Comparison of ENCODE assay signal across 8 mouse cellular contexts in the genomic region with DNA sequence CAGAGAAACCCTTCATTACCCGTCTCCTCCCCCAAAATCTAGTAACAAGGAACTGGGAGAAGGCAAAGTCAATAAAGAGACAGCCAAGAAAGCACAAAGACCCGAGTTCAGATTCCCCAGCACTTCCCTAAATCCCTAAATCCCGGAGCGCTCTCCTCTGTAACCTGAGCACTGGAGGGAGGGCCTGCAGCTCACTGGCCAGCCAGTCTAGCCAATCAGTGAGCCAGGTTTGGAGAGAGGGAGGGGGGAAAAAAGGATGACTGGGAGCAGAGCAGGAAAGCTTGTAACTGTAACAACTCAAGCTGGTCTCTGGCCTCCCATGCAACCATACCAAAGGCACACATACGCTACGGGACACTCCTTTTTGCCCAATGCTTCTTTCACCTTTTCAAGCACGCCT. TPM values are rescaled to one million over a fixed set of nuclear protein-coding genes. Genes with fewer than 3 reads are reported as not detected.
DNase-seq lines count a peak whose midpoint lies in the region; ATAC-seq lines count a peak whose summit lies in the region.

No protein-coding gene starts in this region.

- H3K4me1 ChIP-seq in forebrain, embryonic 14.5 days (ENCODE audit: control insufficient read depth, insufficient read depth, low read length) = peaks cover 2% of the 10 kb centered on the region; the same call in 1 of the 2 replicates
- H3K4me1 ChIP-seq in forebrain, embryonic 12.5 days = peaks cover 15% of the 10 kb centered on the region
- peaks cover 9% of the 10 kb centered on the region; the same call in 1 of the 2 replicates for H3K4me1 ChIP-seq in embryonic facial prominence, embryonic 12.5 days

- DNase-seq in forebrain, embryonic 14.5 days (ENCODE audit: low spot score) = peak; percentile 12
- peak; percentile 45 for DNase-seq in lung, postnatal 10 days
- no peak for DNase-seq in lung, postnatal 14 days
- peak; percentile 39 for DNase-seq in retina, postnatal 1 day
- DNase-seq in cerebellum, postnatal 14 days = no peak

- H3K4me2 ChIP-seq in forebrain, embryonic 14.5 days (ENCODE audit: low read length) = no peak overlapping the region
- no peak overlapping the region for H3K4me2 ChIP-seq in forebrain, embryonic 12.5 days
- H3K4me2 ChIP-seq in embryonic facial prominence, embryonic 12.5 days (replicated peaks) = 0 out of 2 replicates have a peak overlapping the region, but pooled peaks have one; percentile 15

- 63% methylated on average over 7 of the region's 7 CpGs for WGBS in forebrain, embryonic 14.5 days
- 74% methylated on average over 7 of the region's 7 CpGs for WGBS in forebrain, embryonic 12.5 days
- 52% methylated on average over 7 of the region's 7 CpGs for WGBS in embryonic facial prominence, embryonic 12.5 days

- no peak for ATAC-seq in forebrain, embryonic 14.5 days
- no peak for ATAC-seq in forebrain, embryonic 12.5 days (ENCODE audit: low FRiP score)
- ATAC-seq in embryonic facial prominence, embryonic 12.5 days (ENCODE audit: insufficient number of reproducible peaks, insufficient read depth, low FRiP score, low TSS enrichment) = no peak
- ATAC-seq in activated CD4-positive, CD25-positive, alpha-beta regulatory T cell, adult 4 months = no peak

- H3K9me3 ChIP-seq in forebrain, embryonic 14.5 days (replicated peaks; ENCODE audit: control insufficient read depth, low read length) = no peaks in the 10 kb centered on the region
- H3K9me3 ChIP-seq in forebrain, embryonic 12.5 days = no peaks in the 10 kb centered on the region
- H3K9me3 ChIP-seq in embryonic facial prominence, embryonic 12.5 days = no peaks in the 10 kb centered on the region

- no peak overlapping the region for H3K27ac ChIP-seq in forebrain, embryonic 14.5 days (ENCODE audit: low read depth, low read length)
- no peak overlapping the region for H3K27ac ChIP-seq in forebrain, embryonic 12.5 days
- H3K27ac ChIP-seq in embryonic facial prominence, embryonic 12.5 days = no peak overlapping the region

- 0 out of 2 replicates have a peak, but pooled peaks cover 9% of the 10 kb centered on the region for H3K36me3 ChIP-seq in forebrain, embryonic 14.5 days (ENCODE audit: control insufficient read depth, insufficient read depth, low read length)
- H3K36me3 ChIP-seq in forebrain, embryonic 12.5 days (replicated peaks) = no peaks in the 10 kb centered on the region; the same call in 1 of the 2 replicates
- peaks cover 9% of the 10 kb centered on the region for H3K36me3 ChIP-seq in embryonic facial prominence, embryonic 12.5 days

- H3K4me3 ChIP-seq in forebrain, embryonic 14.5 days (ENCODE audit: low read depth, low read length) = no peak overlapping the region
- H3K4me3 ChIP-seq in forebrain, embryonic 12.5 days (replicated peaks) = no peak overlapping the region
- H3K4me3 ChIP-seq in embryonic facial prominence, embryonic 12.5 days = no peak overlapping the region

- H3K27me3 ChIP-seq in forebrain, embryonic 14.5 days (replicated peaks; ENCODE audit: control insufficient read depth, insufficient read depth, low read length) = no peaks in the 10 kb centered on the region
- H3K27me3 ChIP-seq in forebrain, embryonic 12.5 days = no peaks in the 10 kb centered on the region
- H3K27me3 ChIP-seq in embryonic facial prominence, embryonic 12.5 days = no peaks in the 10 kb centered on the region

- no peak overlapping the region for H3K9ac ChIP-seq in forebrain, embryonic 14.5 days (ENCODE audit: low read length)
- no peak overlapping the region for H3K9ac ChIP-seq in forebrain, embryonic 12.5 days
- H3K9ac ChIP-seq in embryonic facial prominence, embryonic 12.5 days = no peak overlapping the region

RNA-seq across cellular contexts. Expression of a gene that starts 4.4 kb away (rescaled TPM):
- 18.0 and 24.5 TPM in 2 replicates for polyA plus RNA-seq in forebrain, embryonic 14.5 days (2014; fragmentation: Nextera tagmentation; extraction: Ambion mirVana)
- polyA plus RNA-seq in forebrain, embryonic 12.5 days (2016; fragmentation: Nextera tagmentation; extraction: Ambion mirVana) = 22.3 and 24.7 TPM in 2 replicates
- polyA plus RNA-seq in embryonic facial prominence, embryonic 12.5 days (2016; fragmentation: Nextera tagmentation; extraction: Ambion mirVana) = 26.0 and 26.4 TPM in 2 replicates
- polyA plus RNA-seq in activated CD4-positive, CD25-positive, alpha-beta regulatory T cell, adult 4 months (2017; shearing (Covaris generic)) = 10 to 100 TPM; 11.6 to 17.2 TPM

Comparison
In these comparisons a context has a peak if more than half of its experiments do, and no peak if none do; other contexts are left out.
1. DNase-seq: peak in forebrain, embryonic 14.5 days (single experiment), lung, postnatal 10 days (single experiment) and retina, postnatal 1 day (single experiment); none in lung, postnatal 14 days (single experiment) and cerebellum, postnatal 14 days (0 of 2).